Mouse (Mus musculus): ENCODE measurements around the gene Slc25a11.

The Slc25a11 gene

GRCm38 (mm10) chr11:70651391-70651790 is 4.1 kb upstream of the Slc25a11 start:
- DNase-seq (ENCODE audit: low read depth, low spot score) = no peak

- no peak for DNase-seq (ENCODE audit: low read depth, low spot score)
Measured at GRCm38 (mm10) chr11:70650322-70651175, 3.3 kb upstream of the Slc25a11 start.

GRCm38 (mm10) chr11:70649185-70649734 is 2.0 kb upstream of the Slc25a11 start:
- no peak for DNase-seq (ENCODE audit: low read depth, low spot score)

- no peak for DNase-seq (ENCODE audit: low read depth, low spot score)
Measured at GRCm38 (mm10) chr11:70648512-70648911, 1.2 kb upstream of the Slc25a11 start.

- DNase-seq (ENCODE audit: low read depth, low spot score) = no peak
Measured at GRCm38 (mm10) chr11:70647716-70648420, 589 bp upstream of the Slc25a11 start.

GRCm38 (mm10) chr11:70646259-70646555 is 1.1 kb downstream of the Slc25a11 start:
- no peak for DNase-seq (ENCODE audit: low read depth, low spot score)

- no peak for DNase-seq (ENCODE audit: low read depth, low spot score)
Measured at GRCm38 (mm10) chr11:70645461-70646258, 1.6 kb downstream of the Slc25a11 start.

- no peak for DNase-seq (ENCODE audit: low read depth, low spot score)
Measured at GRCm38 (mm10) chr11:70644564-70645103, 2.6 kb downstream of the Slc25a11 start.

GRCm38 (mm10) chr11:70643051-70643450 is 4.2 kb downstream of the Slc25a11 start:
- no peak for DNase-seq (ENCODE audit: low read depth, low spot score)

- DNase-seq (ENCODE audit: low read depth, low spot score) = no peak
Measured at GRCm38 (mm10) chr11:70641241-70641640, 6.0 kb downstream of the Slc25a11 start.

- no peak for DNase-seq (ENCODE audit: low read depth, low spot score)
Measured at GRCm38 (mm10) chr11:70639976-70640375, 7.3 kb downstream of the Slc25a11 start.

- DNase-seq (ENCODE audit: low read depth, low spot score) = no peak
Measured at GRCm38 (mm10) chr11:70638714-70639278, 8.5 kb downstream of the Slc25a11 start, which contains the start of gene Gp1ba. Gene Gp1ba, plus strand, starts transcription at chr11:70639122.

GRCm38 (mm10) chr11:70638293-70638692 is 9.0 kb downstream of the Slc25a11 start:
- DNase-seq (ENCODE audit: low read depth, low spot score) = no peak

- no peak for DNase-seq (ENCODE audit: low read depth, low spot score)
Measured at GRCm38 (mm10) chr11:70637764-70638163, 9.5 kb downstream of the Slc25a11 start.

- no peak for DNase-seq (ENCODE audit: low read depth, low spot score)
Measured at GRCm38 (mm10) chr11:70635601-70636000, 11.7 kb downstream of the Slc25a11 start.

GRCm38 (mm10) chr11:70630129-70630528 is 17.1 kb downstream of the Slc25a11 start:
- DNase-seq (ENCODE audit: low read depth, low spot score) = no peak

GRCm38 (mm10) chr11:70629557-70629956 is 17.7 kb downstream of the Slc25a11 start:
- peak; percentile 42 for DNase-seq (ENCODE audit: low read depth, low spot score)

- no peak for DNase-seq (ENCODE audit: low read depth, low spot score)
Measured at GRCm38 (mm10) chr11:70628431-70628830, 18.8 kb downstream of the Slc25a11 start.

GRCm38 (mm10) chr11:70626877-70627276 is 20.4 kb downstream of the Slc25a11 start:
- peak; percentile 41 for DNase-seq (ENCODE audit: low read depth, low spot score)

- peak; percentile 77 for DNase-seq (ENCODE audit: low read depth, low spot score)
Measured at GRCm38 (mm10) chr11:70625473-70625872, 21.8 kb downstream of the Slc25a11 start.
